Mouse (Mus musculus) spleen, adult 2 months (tissue): Measurements from ENCODE around the gene Aqr.

Experiments
- CTCF ChIP-seq: fragments of 200-500 bp; IDR thresholded peaks from 2 replicates; pipeline ENCODE4 v1.5.1; 2011; ENCODE audit warnings: mild to moderate bottlenecking, inconsistent platforms; ENCODE audit not compliant: insufficient read depth, insufficient read length, insufficient replicate concordance; ENCODE audit errors: extremely low read depth
- POLR2A ChIP-seq: fragments of 200-500 bp; IDR thresholded peaks from 2 replicates; pipeline ENCODE4 v1.6.1; 2011; ENCODE audit warnings: low read depth, low read length, inconsistent platforms

GRCm38 (mm10) chr2:114153247-114153646 lies 33.6 kb downstream of the Aqr start:
- TF ChIP-seq POLR2A: no peak
- no peak for TF ChIP-seq CTCF
